Mouse (Mus musculus) limb, embryonic 13.5 days (tissue): ENCODE data around the gene Tagap1. TPM values are rescaled to one million over a fixed set of nuclear protein-coding genes. Genes with fewer than 3 reads are reported as not detected.
A peak's percentile ranks its signal among the peaks of the same experiment; 100 is the strongest.
"Not testable (repeated sequence)": the region's sequence is repeated elsewhere in the genome, so short reads cannot be mapped to it uniquely, and the experiment has no call there.

Experiments used
- ATAC-seq: fragments of 200-750 bp; cut with Nextera tagmentation; 2 replicates; pipeline ENCODE4 v1.8.0; 2017; ENCODE audit warnings: low read depth, moderate number of reproducible peaks, moderate TSS enrichment; ENCODE audit not compliant: low FRiP score
- H3K27ac ChIP-seq: fragments of 300-500 bp; sonication (generic); 2 replicates; pipeline ENCODE4 v1.5.1; 2015; ENCODE audit warnings: inconsistent platforms, mild to moderate bottlenecking, moderate library complexity
- H3K27me3 ChIP-seq: fragments of 300-500 bp; sonication (generic); 2 replicates; pipeline ENCODE4 v1.6.1; 2015; ENCODE audit warnings: mild to moderate bottlenecking, inconsistent platforms
- H3K36me3 ChIP-seq: fragments of 300-500 bp; sonication (generic); 2 replicates; pipeline ENCODE4 v1.6.1; 2015; ENCODE audit warnings: inconsistent platforms, mild to moderate bottlenecking, moderate library complexity
- H3K4me1 ChIP-seq: fragments of 300-500 bp; sonication (generic); 2 replicates; pipeline ENCODE4 v1.6.1; 2015; ENCODE audit warnings: inconsistent platforms
- H3K4me2 ChIP-seq: fragments of 300-500 bp; sonication (generic); replicated peaks from 2 replicates; pipeline ENCODE4 v1.6.1; 2015; ENCODE audit warnings: inconsistent platforms, mild to moderate bottlenecking, moderate library complexity
- H3K4me3 ChIP-seq: fragments of 300-500 bp; sonication (generic); 2 replicates; pipeline ENCODE4 v1.5.1; 2015; ENCODE audit warnings: moderate library complexity, mild to moderate bottlenecking, inconsistent platforms
- H3K9ac ChIP-seq: fragments of 300-500 bp; sonication (generic); 2 replicates; pipeline ENCODE4 v1.6.1; 2015; ENCODE audit warnings: mild to moderate bottlenecking, inconsistent platforms
- H3K9me3 ChIP-seq: fragments of 300-500 bp; sonication (generic); 2 replicates; pipeline ENCODE4 v1.6.1; 2016; ENCODE audit warnings: inconsistent platforms
- WGBS: fragments of 180-500 bp; shearing (Covaris S2); methylation state at CpG from one replicate; pipeline ENCODE4 v1.1.7; 2015; 5-methylcytosine and 5-hydroxymethylcytosine counted together
- polyA plus RNA-seq: library from polyadenylated mRNA; unstranded; fragments of >200 nt; fragmentation: Nextera tagmentation; extraction: Ambion mirVana; gene quantifications from 2 replicates; pipeline ENCODE4 v1.2.1, GENCODE M21; 2015

Tagap1 gene
- polyA plus RNA-seq, 1 experiment from 2014 or later, result 61.3 TPM

DNA sequence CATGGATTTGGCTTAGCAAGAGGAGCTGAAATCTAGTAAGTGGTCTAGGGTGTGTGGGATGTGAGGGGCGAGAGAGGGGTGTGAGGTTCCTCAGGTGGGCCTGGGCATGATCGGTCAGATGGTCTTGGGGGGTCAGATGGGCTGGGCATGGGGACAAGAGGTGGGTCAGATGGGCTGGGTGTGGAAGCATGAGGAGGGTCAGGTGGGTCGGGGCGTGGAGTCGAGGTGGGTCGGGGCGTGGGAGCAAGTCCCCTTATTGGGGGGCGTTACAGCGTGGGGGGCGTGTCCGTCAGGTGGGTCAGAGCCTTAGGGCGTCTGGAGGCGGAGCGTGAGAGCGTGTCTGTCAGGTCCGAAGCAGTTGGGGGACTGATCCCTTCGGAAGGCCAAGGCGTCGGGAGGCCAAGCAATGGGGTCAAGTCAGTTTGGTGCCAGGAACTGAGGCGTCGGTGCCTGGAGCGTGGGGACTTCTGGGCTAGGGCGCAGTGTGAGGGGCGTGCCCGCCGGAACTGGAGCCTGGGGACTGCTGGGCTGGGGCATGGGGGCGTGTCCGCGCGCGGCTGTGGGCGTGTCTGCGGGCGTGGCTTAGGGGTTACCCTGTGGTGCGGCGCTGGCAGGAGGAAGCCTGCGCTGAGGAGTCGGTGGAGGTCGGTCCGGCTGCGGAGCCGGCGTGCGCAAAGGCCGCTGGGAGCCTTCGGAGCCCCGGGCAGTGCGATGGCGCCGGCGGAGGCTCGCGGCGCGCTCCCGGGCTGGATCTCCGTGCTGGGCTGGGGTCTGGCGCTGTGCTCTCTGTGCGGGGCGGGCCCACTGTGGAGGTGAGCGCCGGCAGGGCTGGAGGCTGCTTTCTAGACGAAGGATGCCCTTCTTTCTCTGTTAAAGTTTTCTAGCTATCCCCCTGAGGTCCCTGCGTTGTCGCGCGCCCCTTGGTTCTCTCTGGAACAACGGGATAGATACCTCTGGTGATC, 17.6 kb upstream of the Tagap1 start, which contains the start of gene Gm49721:
Gene Gm49721 (plus strand): TSS at position 618 of the 962 bp plus-strand sequence.
- not testable (repeated sequence) for H3K27ac ChIP-seq, H3K27me3 ChIP-seq, H3K9me3 ChIP-seq, H3K36me3 ChIP-seq, H3K4me1 ChIP-seq
- 2% methylated on average over 43 of the region's 68 CpGs for WGBS
- peak within 1 kb of the TSS; percentile 61 for H3K4me2 ChIP-seq
- peak; percentile 97 for ATAC-seq
- H3K4me3 ChIP-seq, result peak within 1 kb of the TSS; percentile 54
- peak within 1 kb of the TSS; percentile 76 for H3K9ac ChIP-seq

DNA sequence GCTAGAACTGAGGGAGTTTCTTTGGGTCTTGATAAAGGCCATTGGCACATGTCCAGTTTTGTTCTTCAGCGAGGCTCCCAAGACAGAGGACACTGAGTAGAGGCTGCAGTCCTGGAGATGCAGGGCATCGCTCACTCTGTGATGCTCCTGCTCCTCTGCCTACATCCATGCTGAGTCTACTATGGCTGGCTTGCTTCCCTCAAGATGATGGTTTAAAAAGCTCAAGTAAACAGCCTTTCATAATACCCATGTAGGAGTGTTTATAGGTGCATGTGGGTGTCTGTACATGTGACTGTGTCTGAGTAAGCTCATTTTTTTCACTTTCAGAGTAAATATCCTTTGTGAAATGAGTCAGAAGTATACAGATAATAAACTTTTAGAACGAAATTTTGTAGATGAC, 14.0 kb upstream of the Tagap1 start:
- H3K27me3 ChIP-seq, ATAC-seq, H3K36me3 ChIP-seq, H3K9ac ChIP-seq, H3K4me2 ChIP-seq, H3K27ac ChIP-seq, H3K9me3 ChIP-seq, H3K4me3 ChIP-seq, H3K4me1 ChIP-seq: not testable (repeated sequence)
- WGBS, result 66% methylated on average over 3 of the region's 3 CpGs

- H3K4me1 ChIP-seq, H3K27me3 ChIP-seq: not testable (repeated sequence)
These were observed 12.0 kb upstream of the Tagap1 start for GRCm38 (mm10) chr17:6972836-6973396.

DNA sequence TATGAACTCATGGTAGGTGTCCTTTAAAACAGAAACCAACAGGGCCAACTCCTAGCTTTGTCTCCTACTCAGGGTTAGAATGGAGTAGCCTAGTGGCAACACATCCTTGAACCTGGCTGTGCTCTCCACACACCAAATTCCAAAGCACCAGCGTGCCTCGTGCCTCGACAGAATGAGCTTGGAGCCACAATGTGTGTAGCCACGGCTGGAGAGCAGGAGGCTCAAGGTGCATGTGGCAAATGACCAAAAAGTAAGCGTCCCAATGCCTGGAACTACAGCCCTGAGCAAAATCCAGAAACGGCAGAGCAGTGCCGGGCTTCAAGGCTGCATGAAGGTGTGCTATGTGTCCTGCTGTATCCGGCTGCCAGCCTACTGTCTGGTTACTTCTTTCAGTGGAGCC, 10.3 kb upstream of the Tagap1 start:
- not testable (repeated sequence) for H3K4me1 ChIP-seq, H3K9me3 ChIP-seq, ATAC-seq, H3K4me3 ChIP-seq, H3K9ac ChIP-seq, H3K27me3 ChIP-seq, H3K27ac ChIP-seq, H3K4me2 ChIP-seq, H3K36me3 ChIP-seq
- WGBS, result 70% methylated on average over 8 of the region's 8 CpGs

More at GRCm38 (mm10) chr17:6972836-6973396, 12.0 kb upstream of the Tagap1 start:
- not testable (repeated sequence) for ATAC-seq, H3K36me3 ChIP-seq, H3K9ac ChIP-seq, H3K4me3 ChIP-seq, H3K9me3 ChIP-seq, H3K27ac ChIP-seq, H3K4me2 ChIP-seq
- WGBS, result 66% methylated on average over 4 of the region's 4 CpGs

- not testable (repeated sequence) for H3K27ac ChIP-seq, H3K4me3 ChIP-seq, ATAC-seq, H3K4me1 ChIP-seq, H3K9ac ChIP-seq, H3K4me2 ChIP-seq, H3K9me3 ChIP-seq, H3K27me3 ChIP-seq, H3K36me3 ChIP-seq
- 90% methylated on average over 1 of the region's 8 CpGs for WGBS
These were observed 9.4 kb upstream of the Tagap1 start, which contains the start of gene Rnaset2b for GRCm38 (mm10) chr17:6970334-6970733. TSS of gene Rnaset2b (plus strand) at chr17:6970634.

DNA sequence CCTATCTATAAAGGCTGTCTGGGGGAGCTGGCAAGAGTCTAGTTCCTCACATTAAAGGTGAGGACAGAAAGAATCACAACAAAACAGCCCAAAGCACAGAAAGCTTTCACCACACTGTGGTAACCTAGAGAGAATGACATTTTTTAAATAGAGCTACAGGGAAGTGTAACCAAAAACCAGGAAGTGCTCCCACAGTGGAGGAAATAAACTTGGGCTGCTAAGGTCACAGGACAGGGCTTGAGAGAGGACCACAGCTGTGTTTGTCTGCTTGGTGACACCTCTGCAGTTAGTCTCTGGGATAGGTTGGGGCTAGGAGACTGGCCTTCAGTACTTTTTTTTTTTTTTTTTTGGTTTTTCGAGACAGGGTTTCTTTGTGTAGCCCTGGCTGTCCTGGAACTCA, 6.7 kb upstream of the Tagap1 start:
- ATAC-seq, H3K4me1 ChIP-seq: not testable (repeated sequence)
- no CpG with 5 or more reads among the region's 1 CpGs for WGBS

GRCm38 (mm10) chr17:6965364-6965763, 4.4 kb upstream of the Tagap1 start:
- not testable (repeated sequence) for H3K9ac ChIP-seq, H3K9me3 ChIP-seq, H3K27ac ChIP-seq, H3K36me3 ChIP-seq, H3K4me1 ChIP-seq, H3K27me3 ChIP-seq, H3K4me3 ChIP-seq, ATAC-seq, H3K4me2 ChIP-seq
- WGBS, result 9% methylated on average over 6 of the region's 6 CpGs

More for the DNA sequence above, 6.7 kb upstream of the Tagap1 start:
- not testable (repeated sequence) for H3K27ac ChIP-seq, H3K9ac ChIP-seq, H3K27me3 ChIP-seq, H3K9me3 ChIP-seq, H3K4me3 ChIP-seq, H3K36me3 ChIP-seq, H3K4me2 ChIP-seq

DNA sequence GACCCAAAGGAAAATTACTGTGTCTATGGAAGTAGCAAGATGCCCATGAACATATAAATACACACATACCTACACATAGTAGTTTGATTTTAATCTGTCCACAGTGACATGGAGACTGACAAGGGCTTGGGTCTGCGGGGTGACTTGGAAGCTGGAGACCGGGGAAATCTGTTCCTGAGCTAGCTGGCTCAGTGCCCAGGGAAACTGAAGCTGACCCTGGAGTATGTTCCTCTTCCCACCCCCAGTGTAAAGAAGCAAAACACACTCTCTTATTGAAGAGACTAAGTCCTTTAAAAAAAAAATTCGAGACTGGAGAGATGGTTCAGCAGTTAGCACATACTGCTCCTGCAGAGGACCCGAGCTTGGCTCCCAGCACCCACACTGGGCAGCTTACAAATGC, 2.0 kb upstream of the Tagap1 start:
- not testable (repeated sequence) for H3K9me3 ChIP-seq, H3K36me3 ChIP-seq, ATAC-seq, H3K4me1 ChIP-seq, H3K9ac ChIP-seq, H3K27ac ChIP-seq, H3K4me3 ChIP-seq, H3K4me2 ChIP-seq, H3K27me3 ChIP-seq
- WGBS, result 68% methylated on average over 4 of the region's 4 CpGs

- H3K4me1 ChIP-seq, H3K4me2 ChIP-seq, H3K4me3 ChIP-seq, ATAC-seq, H3K9ac ChIP-seq, H3K9me3 ChIP-seq, H3K27ac ChIP-seq, H3K36me3 ChIP-seq, H3K27me3 ChIP-seq: not testable (repeated sequence)
- WGBS, result 86% methylated on average over 4 of the region's 6 CpGs
These were observed 1.4 kb upstream of the Tagap1 start for GRCm38 (mm10) chr17:6962339-6962738.

- peak overlapping the region; percentile 54 for H3K4me2 ChIP-seq
- H3K27ac ChIP-seq, H3K9me3 ChIP-seq, H3K4me1 ChIP-seq, H3K27me3 ChIP-seq, H3K36me3 ChIP-seq, H3K9ac ChIP-seq: not testable (repeated sequence)
- H3K4me3 ChIP-seq, result peak overlapping the region; percentile 31
- peak; percentile 98 for ATAC-seq
- under 1% methylated on average over 22 of the region's 48 CpGs for WGBS
These were observed 435 bp upstream of the Tagap1 start for GRCm38 (mm10) chr17:6961181-6962000.

DNA sequence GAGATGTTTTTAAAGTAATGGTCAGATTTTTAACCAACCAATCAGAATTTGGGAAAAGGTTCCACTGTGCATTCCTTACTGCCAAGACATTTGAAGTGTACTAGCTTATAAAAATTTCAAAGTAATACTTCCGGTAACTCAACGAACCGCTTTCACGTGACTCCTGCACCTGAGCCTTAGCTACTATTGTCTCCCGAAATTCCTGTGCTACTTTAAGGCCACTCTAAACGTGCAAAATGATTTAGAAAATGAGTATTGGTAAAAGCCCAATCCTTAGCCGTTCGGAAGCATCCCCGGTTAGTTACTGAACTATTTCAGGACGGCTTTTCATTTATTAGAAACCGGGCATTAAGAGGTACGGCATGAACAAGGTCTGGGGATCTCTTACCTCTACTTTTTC, 607 bp downstream of the Tagap1 start:
- Histone ChIP-seq H3K4me3 (peak overlapping the region; percentile 52), H3K9ac (peak overlapping the region; percentile 69; the same call in 1 of the 2 replicates), H3K4me2 (peak overlapping the region; percentile 58)
- H3K9me3 ChIP-seq, H3K27ac ChIP-seq, H3K36me3 ChIP-seq, H3K27me3 ChIP-seq, H3K4me1 ChIP-seq, ATAC-seq: not testable (repeated sequence)
- WGBS, result under 1% methylated on average over 12 of the region's 12 CpGs
